Mouse (Mus musculus) lung, postnatal 0 days (tissue): ENCODE data around the gene Krtap4-1. TPM values are rescaled to one million over a fixed set of nuclear protein-coding genes. Genes with fewer than 3 reads are reported as not detected.
"Not testable (repeated sequence)": the region's sequence is repeated elsewhere in the genome, so short reads cannot be mapped to it uniquely, and the experiment has no call there.

Source experiments
- ATAC-seq: fragments of 200-750 bp; cut with Nextera tagmentation; 2 replicates; pipeline ENCODE4 v1.8.0; 2017; ENCODE audit warnings: moderate library complexity
- DNase-seq: peaks from one replicate; pipeline ENCODE4 v3.0.0-alpha.2; 2016; ENCODE audit warnings: low spot score
- H3K27ac ChIP-seq: fragments of 300-500 bp; sonication (generic); 2 replicates; pipeline ENCODE4 v1.5.1; 2014; ENCODE audit warnings: antibody characterized with exemption, mild to moderate bottlenecking, low read length, mixed read lengths
- H3K27me3 ChIP-seq: fragments of 300-500 bp; sonication (generic); replicated peaks from 2 replicates; pipeline ENCODE4 v1.6.1; 2014; ENCODE audit warnings: low read length, mixed read lengths; ENCODE audit not compliant: insufficient read depth
- H3K36me3 ChIP-seq: fragments of 300-500 bp; sonication (generic); 2 replicates; pipeline ENCODE4 v1.6.1; 2014; ENCODE audit warnings: low read length, mixed read lengths; ENCODE audit not compliant: insufficient read depth
- H3K4me1 ChIP-seq: fragments of 300-500 bp; sonication (generic); 2 replicates; pipeline ENCODE4 v1.6.1; 2014; ENCODE audit warnings: antibody characterized with exemption, low read depth, low read length, mixed read lengths; ENCODE audit not compliant: insufficient read depth
- H3K4me2 ChIP-seq: fragments of 300-500 bp; sonication (generic); replicated peaks from 2 replicates; pipeline ENCODE4 v1.6.1; 2014; ENCODE audit warnings: low read depth, mild to moderate bottlenecking, low read length, moderate library complexity, mixed read lengths
- H3K4me3 ChIP-seq: fragments of 300-500 bp; sonication (generic); 2 replicates; pipeline ENCODE4 v1.5.1; 2014; ENCODE audit warnings: low read depth, low read length
- H3K9ac ChIP-seq: fragments of 300-500 bp; sonication (generic); replicated peaks from 2 replicates; pipeline ENCODE4 v1.6.1; 2014; ENCODE audit warnings: low read depth, mild to moderate bottlenecking
- H3K9me3 ChIP-seq: fragments of 300-500 bp; sonication (generic); 2 replicates; pipeline ENCODE4 v1.6.1; 2016; ENCODE audit warnings: low read length, mixed read lengths
- CTCF ChIP-seq: IDR thresholded peaks from 2 replicates; pipeline ENCODE4 v1.5.1; 2016; ENCODE audit warnings: antibody characterized with exemption, mild to moderate bottlenecking
- EP300 ChIP-seq: IDR thresholded peaks from 2 replicates; pipeline ENCODE4 v1.6.1; 2016; ENCODE audit warnings: antibody characterized with exemption, mild to moderate bottlenecking, control low read depth
- WGBS: fragments of 180-500 bp; shearing (Covaris S2); extraction: QIAGEN DNeasy Blood & Tissue Kit; methylation state at CpG from one replicate; pipeline ENCODE4 v1.1.7; 2014; 5-methylcytosine and 5-hydroxymethylcytosine counted together
- polyA plus RNA-seq: library from polyadenylated mRNA; unstranded; fragments of >200 nt; fragmentation: Nextera tagmentation; extraction: Ambion mirVana; gene quantifications from 2 replicates; pipeline ENCODE4 v1.2.1, GENCODE M21; 2015

Krtap4-1 gene
- polyA plus RNA-seq, 1 experiment from 2014 or later, result not detected

DNA sequence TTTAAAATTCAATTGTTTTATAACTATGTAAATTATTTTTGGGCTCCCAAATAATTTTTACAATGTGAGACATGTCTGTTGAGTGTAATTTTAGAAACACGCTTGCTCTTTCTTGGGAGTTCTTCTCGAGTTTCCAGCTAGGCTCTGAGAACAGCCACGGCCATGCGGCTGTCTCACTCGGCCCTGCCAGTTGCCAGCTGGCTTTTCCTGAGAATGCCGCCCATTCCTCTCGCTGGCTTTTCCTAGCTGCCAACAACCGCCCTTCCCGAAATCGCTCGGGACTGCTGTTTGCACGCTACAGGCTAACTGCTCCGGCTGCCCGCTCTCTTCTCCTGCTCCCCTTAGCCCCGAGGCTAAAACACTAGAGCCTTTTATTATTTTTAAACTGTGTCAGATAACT, 18.4 kb upstream of the Krtap4-1 start:
- WGBS, result 84% methylated on average over 15 of the region's 15 CpGs
- no peak overlapping the region for H3K27ac ChIP-seq
- H3K9me3 ChIP-seq, result no peaks in the 10 kb centered on the region
- no peak overlapping the region for H3K4me2 ChIP-seq
- no peaks in the 10 kb centered on the region for H3K36me3 ChIP-seq
- no peaks in the 10 kb centered on the region for H3K27me3 ChIP-seq
- no peak overlapping the region for H3K4me3 ChIP-seq
- H3K4me1 ChIP-seq, result no peaks in the 10 kb centered on the region
- TF ChIP-seq EP300 (no peak), CTCF (no peak)
- H3K9ac ChIP-seq, result no peak overlapping the region
- ATAC-seq (no peak), DNase-seq (no peak)

GRCm38 (mm10) chr11:99644351-99644750, 16.3 kb upstream of the Krtap4-1 start:
- no peaks in the 10 kb centered on the region for H3K36me3 ChIP-seq
- H3K4me3 ChIP-seq, result no peak overlapping the region
- no peaks in the 10 kb centered on the region for H3K4me1 ChIP-seq
- H3K9ac ChIP-seq, result no peak overlapping the region
- 73% methylated on average over 3 of the region's 3 CpGs for WGBS
- no peaks in the 10 kb centered on the region for H3K9me3 ChIP-seq
- DNase-seq (no peak), ATAC-seq (no peak)
- H3K4me2 ChIP-seq, result no peak overlapping the region
- TF ChIP-seq CTCF (no peak), EP300 (no peak)
- no peaks in the 10 kb centered on the region for H3K27me3 ChIP-seq
- H3K27ac ChIP-seq, result no peak overlapping the region

- H3K36me3 ChIP-seq, H3K4me2 ChIP-seq, H3K9me3 ChIP-seq, DNase-seq, H3K4me3 ChIP-seq, H3K9ac ChIP-seq, ATAC-seq, H3K27ac ChIP-seq, H3K27me3 ChIP-seq, H3K4me1 ChIP-seq: not testable (repeated sequence)
- WGBS, result 70% methylated on average over 9 of the region's 9 CpGs
Observed at GRCm38 (mm10) chr11:99643635-99644139, 15.6 kb upstream of the Krtap4-1 start, which contains the start of gene Krtap4-7. Gene Krtap4-7, minus strand, starts transcription at chr11:99644089.

- TF ChIP-seq CTCF (no peak), EP300 (no peak)
- Histone ChIP-seq H3K27me3 (no peaks in the 10 kb centered on the region), H3K27ac (no peak overlapping the region), H3K9ac (no peak overlapping the region), H3K9me3 (no peaks in the 10 kb centered on the region), H3K4me2 (no peak overlapping the region), H3K4me3 (no peak overlapping the region), H3K4me1 (no peaks in the 10 kb centered on the region), H3K36me3 (no peaks in the 10 kb centered on the region)
- DNase-seq (no peak), ATAC-seq (no peak)
- 19% methylated on average over 1 of the region's 1 CpGs for WGBS
Observed at GRCm38 (mm10) chr11:99640926-99641325, 12.9 kb upstream of the Krtap4-1 start.

- Histone ChIP-seq H3K4me3 (no peak overlapping the region), H3K4me2 (no peak overlapping the region), H3K9me3 (no peaks in the 10 kb centered on the region), H3K9ac (no peak overlapping the region), H3K27ac (no peak overlapping the region), H3K27me3 (no peaks in the 10 kb centered on the region), H3K4me1 (no peaks in the 10 kb centered on the region), H3K36me3 (no peaks in the 10 kb centered on the region)
- TF ChIP-seq CTCF (no peak), EP300 (no peak)
- no peak for ATAC-seq
- WGBS, result 45% methylated on average over 1 of the region's 1 CpGs
- no peak for DNase-seq
Observed at GRCm38 (mm10) chr11:99637086-99637485, 9.0 kb upstream of the Krtap4-1 start.

- no peak within 1 kb of the TSS for H3K4me2 ChIP-seq
- no peak within 1 kb of the TSS for H3K4me3 ChIP-seq
- no peak for DNase-seq
- no peak within 1 kb of the TSS for H3K9ac ChIP-seq
- H3K27ac ChIP-seq, result no peak within 1 kb of the TSS
- no peaks in the 10 kb centered on the region for H3K36me3 ChIP-seq
- no peaks in the 10 kb centered on the region for H3K27me3 ChIP-seq
- H3K9me3 ChIP-seq, result no peaks in the 10 kb centered on the region
- ATAC-seq, result no peak
- 36% methylated on average over 8 of the region's 8 CpGs for WGBS
- H3K4me1 ChIP-seq, result no peaks in the 10 kb centered on the region
- TF ChIP-seq EP300 (no peak), CTCF (no peak)
Observed at GRCm38 (mm10) chr11:99634653-99635134, 6.7 kb upstream of the Krtap4-1 start, which contains the start of gene Krtap4-2. Gene Krtap4-2, minus strand, starts transcription at chr11:99635084.

DNA sequence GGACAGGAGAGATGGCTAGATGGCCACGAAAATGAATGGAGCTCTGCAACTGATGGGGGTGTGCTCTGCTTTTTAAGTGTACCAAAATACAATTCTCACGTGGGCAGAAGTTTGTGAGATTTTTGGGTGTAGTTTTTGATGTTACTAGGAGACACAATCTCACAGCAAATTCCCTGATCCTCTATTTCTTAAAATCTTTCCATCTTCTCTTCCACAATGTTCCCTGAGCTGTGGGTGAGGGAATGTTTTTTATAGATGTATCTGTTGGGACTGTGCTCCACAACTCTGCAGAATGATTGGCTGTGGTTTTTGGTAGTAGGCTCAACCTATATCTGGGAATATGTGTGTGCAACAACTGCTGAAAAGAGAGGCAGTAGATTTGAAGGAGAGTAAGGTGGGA, 5.3 kb upstream of the Krtap4-1 start:
- no peak overlapping the region for H3K4me2 ChIP-seq
- no peaks in the 10 kb centered on the region for H3K9me3 ChIP-seq
- TF ChIP-seq EP300, result no peak
- no peak for TF ChIP-seq CTCF
- H3K36me3 ChIP-seq, result no peaks in the 10 kb centered on the region
- ATAC-seq (no peak), DNase-seq (no peak)
- no peak overlapping the region for H3K9ac ChIP-seq
- H3K4me1 ChIP-seq, result no peaks in the 10 kb centered on the region
- H3K27ac ChIP-seq, result no peak overlapping the region
- H3K27me3 ChIP-seq, result no peaks in the 10 kb centered on the region
- 62% methylated on average over 2 of the region's 2 CpGs for WGBS
- no peak overlapping the region for H3K4me3 ChIP-seq
